Mouse (Mus musculus): ENCODE measurements at regions not wholly inside any gene's neighbourhood (a gene's known extent, or its start where the extent isn't known, plus 50 kb on each side); places are given as distances from the start of the nearest gene placed in this dataset.

GRCm38 (mm10) chr7:136430085-136431011 lies 464.1 kb upstream of the Mgmt start:
- TF ChIP-seq POLR2A (IDR thresholded peaks at IDR 0.05; ENCODE audit: low read depth, low read length) (no peak), CTCF (conservative IDR thresholded peaks at IDR 0.05; ENCODE audit: insufficient read depth, insufficient read length, low read depth, low read length) (no peak)
